8 mouse cellular contexts compared by ENCODE assay signal in genomic region chr13:5804381-5804941, GRCm38 (mm10). TPM values are rescaled to one million over a fixed set of nuclear protein-coding genes. Genes with fewer than 3 reads are reported as not detected.
A peak's percentile ranks its signal among the peaks of the same experiment; 100 is the strongest.
DNase-seq lines count a peak whose midpoint lies in the region; ATAC-seq and TF ChIP-seq lines count a peak whose summit lies in the region.

No protein-coding gene starts in this region.

- TF ChIP-seq POLR2A in liver, adult 2 months (IDR thresholded peaks at IDR 0.05; ENCODE audit: extremely low read depth, insufficient read depth, low read length), result no peak
- TF ChIP-seq POLR2A in bone marrow macrophage, adult 2 months (IDR thresholded peaks at IDR 0.05; ENCODE audit: borderline replicate concordance, low read depth, low read length), result no peak

- H3K36me3 ChIP-seq in liver, adult 2 months (ENCODE audit: control insufficient read depth, insufficient read depth, low read length), result no peaks in the 10 kb centered on the region
- H3K36me3 ChIP-seq in intestine, postnatal 0 days (ENCODE audit: control insufficient read depth, insufficient read depth), result no peaks in the 10 kb centered on the region
- no peaks in the 10 kb centered on the region for H3K36me3 ChIP-seq in stomach, embryonic 14.5 days (ENCODE audit: control insufficient read depth, insufficient read depth, low read length)

- no peaks in the 10 kb centered on the region for H3K79me2 ChIP-seq in liver, adult 2 months (ENCODE audit: control insufficient read depth, insufficient read depth, low read length)

- H3K9me3 ChIP-seq in intestine, postnatal 0 days (ENCODE audit: control insufficient read depth), result no peaks in the 10 kb centered on the region
- no peaks in the 10 kb centered on the region for H3K9me3 ChIP-seq in stomach, embryonic 14.5 days (ENCODE audit: control insufficient read depth, low read depth, low read length)

- H3K4me3 ChIP-seq in liver, adult 2 months (ENCODE audit: insufficient read depth, low read depth, low read length), result peak overlapping the region; percentile 23; the same call in 1 of the 2 replicates
- peak overlapping the region; percentile 59 for H3K4me3 ChIP-seq in bone marrow macrophage, adult 2 months (ENCODE audit: insufficient read depth, low read length)
- no peak overlapping the region for H3K4me3 ChIP-seq in intestine, postnatal 0 days (ENCODE audit: low read depth, low read length)
- no peak overlapping the region for H3K4me3 ChIP-seq in stomach, embryonic 14.5 days (ENCODE audit: low read depth, low read length)

- H3K9ac ChIP-seq in liver, adult 2 months (ENCODE audit: low read depth, low read length), result no peak overlapping the region
- no peak overlapping the region for H3K9ac ChIP-seq in intestine, postnatal 0 days (ENCODE audit: low read depth, low read length)
- no peak overlapping the region for H3K9ac ChIP-seq in stomach, embryonic 14.5 days (replicated peaks; ENCODE audit: low read depth, low read length)

- peak overlapping the region; percentile 43 for H3K4me2 ChIP-seq in intestine, postnatal 0 days (replicated peaks; ENCODE audit: low read depth)
- H3K4me2 ChIP-seq in stomach, embryonic 14.5 days (replicated peaks; ENCODE audit: low read depth, low read length), result no peak overlapping the region

- no peaks in the 10 kb centered on the region for H3K27me3 ChIP-seq in liver, adult 2 months (ENCODE audit: control insufficient read depth, insufficient read depth, low read length)
- no peaks in the 10 kb centered on the region for H3K27me3 ChIP-seq in intestine, postnatal 0 days (replicated peaks; ENCODE audit: control insufficient read depth, insufficient read depth, low read length)
- no peaks in the 10 kb centered on the region for H3K27me3 ChIP-seq in stomach, embryonic 14.5 days (ENCODE audit: control insufficient read depth, insufficient read depth, low read length)

- H3K4me1 ChIP-seq in liver, adult 2 months (ENCODE audit: control insufficient read depth, insufficient read depth, low read length), result peaks cover 18% of the 10 kb centered on the region
- H3K4me1 ChIP-seq in bone marrow macrophage, adult 2 months (ENCODE audit: control insufficient read depth, insufficient read depth, low read length), result peaks cover 41% of the 10 kb centered on the region
- H3K4me1 ChIP-seq in intestine, postnatal 0 days (replicated peaks; ENCODE audit: control insufficient read depth, insufficient read depth, low read length), result peaks cover 12% of the 10 kb centered on the region; the same call in 1 of the 2 replicates
- H3K4me1 ChIP-seq in stomach, embryonic 14.5 days (ENCODE audit: control insufficient read depth, insufficient read depth, low read length), result no peaks in the 10 kb centered on the region

- ATAC-seq in intestine, postnatal 0 days, result peak; percentile 48
- no peak for ATAC-seq in stomach, embryonic 14.5 days (ENCODE audit: insufficient number of reproducible peaks, insufficient read depth, low FRiP score, low read depth)
- no peak for ATAC-seq in frontal cortex, adult (ENCODE audit: low TSS enrichment)

- H3K27ac ChIP-seq in liver, adult 2 months (replicated peaks; ENCODE audit: insufficient read depth, low read depth, low read length), result peak overlapping the region; percentile 56
- peak overlapping the region; percentile 100 for H3K27ac ChIP-seq in bone marrow macrophage, adult 2 months (ENCODE audit: insufficient read depth, low read depth, low read length)
- H3K27ac ChIP-seq in intestine, postnatal 0 days (ENCODE audit: low read depth, low read length), result peak overlapping the region; percentile 89
- peak overlapping the region; percentile 58 for H3K27ac ChIP-seq in stomach, embryonic 14.5 days (ENCODE audit: low read length)

- TF ChIP-seq CTCF in liver, adult 2 months (IDR thresholded peaks at IDR 0.05; ENCODE audit: low read depth, low read length), result no peak
- no peak for TF ChIP-seq CTCF in bone marrow macrophage, adult 2 months (IDR thresholded peaks at IDR 0.05; ENCODE audit: low read depth, low read length)
- TF ChIP-seq CTCF in intestine, postnatal 0 days (IDR thresholded peaks at IDR 0.05; ENCODE audit: low read depth), result no peak

- DNase-seq in liver, adult 2 months (ENCODE audit: extremely low read depth, low read depth, low spot score), result peak; percentile 49
- no peak for DNase-seq in liver
- DNase-seq in cerebellum, adult 11 months, result no peak
- DNase-seq in gastrocnemius, postnatal 25 days, result no peak

- WGBS in liver, adult 2 months, result 7% methylated on average over 7 of the region's 7 CpGs
- 21% methylated on average over 7 of the region's 7 CpGs for WGBS in intestine, postnatal 0 days
- 33% methylated on average over 7 of the region's 7 CpGs for WGBS in stomach, embryonic 14.5 days

RNA-seq across cellular contexts. Expression of gene Klf6, which starts 56.8 kb away (rescaled TPM):
- 8.1 and 11.5 TPM in 2 replicates for total RNA-seq in liver, adult 2 months (2014; rRNA removed)
- 1.3 and 1.9 TPM in 2 replicates for polyA plus RNA-seq in liver, adult 2 months (2012; rRNA removed)
- 174 TPM in 2 replicates for polyA plus RNA-seq in bone marrow macrophage, adult 2 months (2012; ENCODE audit: insufficient read depth, insufficient read length, missing spikeins)
- 64.4 and 65.3 TPM in 2 replicates for polyA plus RNA-seq in intestine, postnatal 0 days (2015; fragmentation: Nextera tagmentation; extraction: Ambion mirVana)
- 87.3 and 90.3 TPM in 2 replicates for polyA plus RNA-seq in stomach, embryonic 14.5 days (2014; fragmentation: Nextera tagmentation; extraction: Ambion mirVana)
- 10 to 100 TPM; 22.0 to 23.9 TPM for total RNA-seq in gastrocnemius, postnatal 25 days (2021)

Comparison
In these comparisons a context has a peak if more than half of its experiments do, and no peak if none do; other contexts are left out.
1. H3K4me3 ChIP-seq: peak in liver, adult 2 months (single experiment) and bone marrow macrophage, adult 2 months (single experiment); none in intestine, postnatal 0 days (single experiment) and stomach, embryonic 14.5 days (single experiment).
2. RNA of gene Klf6, which starts 56.8 kb away (polyA plus RNA-seq): 174 TPM in bone marrow macrophage, adult 2 months, 87.3 to 90.3 TPM in stomach, embryonic 14.5 days and 64.4 to 65.3 TPM in intestine, postnatal 0 days; 1.3 to 1.9 TPM in liver, adult 2 months; every median in the first group is over 10 times any median in the second.
3. Peak in every context shown above with its lines, with median percentiles within 50 percentile points of each other: H3K27ac ChIP-seq.